In the genomic region with DNA sequence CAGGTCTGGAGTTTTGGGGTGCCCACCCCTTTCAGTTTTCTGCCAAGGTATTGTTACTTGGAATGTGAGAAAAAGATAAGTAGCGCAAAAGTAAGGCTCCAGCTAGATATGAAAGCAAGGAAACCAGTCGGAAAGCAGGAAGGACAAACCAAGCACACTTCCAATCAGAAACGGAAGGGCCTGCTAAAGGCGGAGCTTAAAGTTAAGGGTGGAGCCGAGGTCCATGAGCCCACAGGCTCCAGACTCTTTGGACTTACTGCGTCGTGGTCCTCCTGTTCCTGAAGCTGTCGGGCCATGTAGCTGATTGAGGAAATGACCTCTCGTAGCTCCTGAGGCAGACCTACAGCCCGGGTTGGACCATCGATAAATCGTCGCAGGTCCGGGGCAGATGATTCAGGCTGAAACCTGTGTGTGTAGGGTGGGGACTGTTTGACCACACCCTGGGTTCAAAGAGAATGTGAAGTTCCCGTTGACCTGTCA, we compare ENCODE assay signal across 8 mouse cellular contexts. TPM values are rescaled to one million over a fixed set of nuclear protein-coding genes. Genes with fewer than 3 reads are reported as not detected.
DNase-seq lines count a peak whose midpoint lies in the region; ATAC-seq and TF ChIP-seq lines count a peak whose summit lies in the region.

No protein-coding gene starts in this region.

- H3K4me2 ChIP-seq in forebrain, embryonic 12.5 days, result no peak overlapping the region
- peak overlapping the region; percentile 50 for H3K4me2 ChIP-seq in lung, postnatal 0 days (replicated peaks; ENCODE audit: low read depth, low read length)

- 0 out of 2 replicates have a peak, but pooled peaks have one; percentile 15 for TF ChIP-seq EP300 in lung, postnatal 0 days (IDR thresholded peaks at IDR 0.05)

- no peaks in the 10 kb centered on the region for H3K9me3 ChIP-seq in forebrain, embryonic 10.5 days
- H3K9me3 ChIP-seq in forebrain, embryonic 12.5 days, result no peaks in the 10 kb centered on the region
- no peaks in the 10 kb centered on the region for H3K9me3 ChIP-seq in lung, postnatal 0 days (ENCODE audit: low read length)

- 47% methylated on average over 15 of the region's 15 CpGs for WGBS in forebrain, embryonic 10.5 days
- WGBS in forebrain, embryonic 12.5 days, result 51% methylated on average over 15 of the region's 15 CpGs
- WGBS in lung, postnatal 0 days, result 25% methylated on average over 15 of the region's 15 CpGs

- DNase-seq in forebrain, embryonic 10.5 days (ENCODE audit: extremely low spot score, low spot score), result peak; percentile 14
- peak; percentile 49 for DNase-seq in kidney, adult 9 months
- peak; percentile 84 for DNase-seq in lung, postnatal 0 days (ENCODE audit: low spot score)
- DNase-seq in cerebellum, postnatal 36 days, result no peak
- DNase-seq in retina, embryonic 14.5 days (ENCODE audit: low spot score), result no peak
- no peak for DNase-seq in left cerebral cortex, postnatal 25 days (ENCODE audit: low spot score in 2 of 2)

- ATAC-seq in forebrain, embryonic 12.5 days (ENCODE audit: low FRiP score), result no peak
- ATAC-seq in erythroblast, adult 5-6 weeks (replicated peaks; ENCODE audit: low FRiP score, poor library complexity, severe bottlenecking), result peak; percentile 83
- peak; percentile 79 for ATAC-seq in lung, postnatal 0 days

- H3K9ac ChIP-seq in forebrain, embryonic 12.5 days, result no peak overlapping the region
- H3K9ac ChIP-seq in lung, postnatal 0 days (replicated peaks; ENCODE audit: low read depth), result no peak overlapping the region

- H3K4me1 ChIP-seq in forebrain, embryonic 10.5 days, result no peaks in the 10 kb centered on the region
- no peaks in the 10 kb centered on the region for H3K4me1 ChIP-seq in forebrain, embryonic 12.5 days
- H3K4me1 ChIP-seq in lung, postnatal 0 days (ENCODE audit: insufficient read depth, low read depth, low read length), result peaks cover 4% of the 10 kb centered on the region; the same call in 1 of the 2 replicates

- no peak overlapping the region for H3K4me3 ChIP-seq in forebrain, embryonic 10.5 days
- H3K4me3 ChIP-seq in forebrain, embryonic 12.5 days (replicated peaks), result no peak overlapping the region
- H3K4me3 ChIP-seq in lung, postnatal 0 days (ENCODE audit: low read depth, low read length), result no peak overlapping the region; the same call in 1 of the 2 replicates

- no peak overlapping the region for H3K27ac ChIP-seq in forebrain, embryonic 10.5 days
- H3K27ac ChIP-seq in forebrain, embryonic 12.5 days, result no peak overlapping the region
- H3K27ac ChIP-seq in lung, postnatal 0 days (ENCODE audit: low read length), result no peak overlapping the region

- H3K27me3 ChIP-seq in forebrain, embryonic 10.5 days (ENCODE audit: poor library complexity, severe bottlenecking), result peaks cover 3% of the 10 kb centered on the region; the same call in 1 of the 2 replicates
- peaks cover 5% of the 10 kb centered on the region; the same call in 1 of the 2 replicates for H3K27me3 ChIP-seq in forebrain, embryonic 12.5 days
- H3K27me3 ChIP-seq in lung, postnatal 0 days (replicated peaks; ENCODE audit: insufficient read depth, low read length), result no peaks in the 10 kb centered on the region

- intact Hi-C loops in left cerebral cortex, postnatal 25 days (cut with DNase I), result no loop called here

- TF ChIP-seq CTCF in lung, postnatal 0 days (IDR thresholded peaks at IDR 0.05), result no peak

- no peaks in the 10 kb centered on the region for H3K36me3 ChIP-seq in forebrain, embryonic 10.5 days (replicated peaks)
- H3K36me3 ChIP-seq in forebrain, embryonic 12.5 days (replicated peaks), result no peaks in the 10 kb centered on the region
- H3K36me3 ChIP-seq in lung, postnatal 0 days (ENCODE audit: insufficient read depth, low read length), result no peaks in the 10 kb centered on the region

RNA-seq across cellular contexts. Expression of a gene that starts 10.9 kb away (rescaled TPM):
- 1.0 and 1.5 TPM in 2 replicates for polyA plus RNA-seq in forebrain, embryonic 10.5 days (2016; fragmentation: Nextera tagmentation; extraction: Ambion mirVana)
- polyA plus RNA-seq in forebrain, embryonic 12.5 days (2016; fragmentation: Nextera tagmentation; extraction: Ambion mirVana), result 1.2 and 1.8 TPM in 2 replicates
- total RNA-seq in erythroblast, adult 5-6 weeks (2015; ENCODE audit: low replicate concordance), result 4.0 TPM in 1 of 2 replicates, not detected in the other
- 0.26 TPM in 1 of 2 replicates, not detected in the other for total RNA-seq in erythroblast, adult 5-6 weeks (2017; ENCODE audit: low replicate concordance)
- polyA plus RNA-seq in lung, postnatal 0 days (2015; fragmentation: Nextera tagmentation; extraction: Ambion mirVana), result 15.6 and 16.2 TPM in 2 replicates
- total RNA-seq in left cerebral cortex, postnatal 25 days (2021), result 1 to 10 TPM; 1.3 to 2.0 TPM

RNA-seq across cellular contexts. Expression of a gene that starts 16.8 kb away (rescaled TPM):
- polyA plus RNA-seq in forebrain, embryonic 10.5 days (2016; fragmentation: Nextera tagmentation; extraction: Ambion mirVana), result 0.73 TPM in 2 replicates
- 2.6 and 3.2 TPM in 2 replicates for polyA plus RNA-seq in forebrain, embryonic 12.5 days (2016; fragmentation: Nextera tagmentation; extraction: Ambion mirVana)
- not detected in 2 replicates for total RNA-seq in erythroblast, adult 5-6 weeks (2015; ENCODE audit: low replicate concordance)
- not detected in 2 replicates for total RNA-seq in erythroblast, adult 5-6 weeks (2017; ENCODE audit: low replicate concordance)
- 0.57 and 0.95 TPM in 2 replicates for polyA plus RNA-seq in lung, postnatal 0 days (2015; fragmentation: Nextera tagmentation; extraction: Ambion mirVana)
- 10 to 100 TPM; 14.9 to 17.2 TPM for total RNA-seq in left cerebral cortex, postnatal 25 days (2021)

RNA-seq across cellular contexts. Expression of a gene that starts 19.1 kb away (rescaled TPM):
- polyA plus RNA-seq in forebrain, embryonic 10.5 days (2016; fragmentation: Nextera tagmentation; extraction: Ambion mirVana), result 0.46 and 0.77 TPM in 2 replicates
- polyA plus RNA-seq in forebrain, embryonic 12.5 days (2016; fragmentation: Nextera tagmentation; extraction: Ambion mirVana), result 1.3 and 1.5 TPM in 2 replicates
- 1.7 and 1.9 TPM in 2 replicates for total RNA-seq in erythroblast, adult 5-6 weeks (2015; ENCODE audit: low replicate concordance)
- total RNA-seq in erythroblast, adult 5-6 weeks (2017; ENCODE audit: low replicate concordance), result 0.94 and 2.4 TPM in 2 replicates
- polyA plus RNA-seq in lung, postnatal 0 days (2015; fragmentation: Nextera tagmentation; extraction: Ambion mirVana), result 6.6 and 7.6 TPM in 2 replicates
- total RNA-seq in left cerebral cortex, postnatal 25 days (2021), result 100 to 1,000 TPM; 110 to 114 TPM

RNA-seq across cellular contexts. Expression of a gene that starts 20.6 kb away (rescaled TPM):
- polyA plus RNA-seq in forebrain, embryonic 10.5 days (2016; fragmentation: Nextera tagmentation; extraction: Ambion mirVana), result 0.71 and 0.95 TPM in 2 replicates
- 0.76 and 1.3 TPM in 2 replicates for polyA plus RNA-seq in forebrain, embryonic 12.5 days (2016; fragmentation: Nextera tagmentation; extraction: Ambion mirVana)
- total RNA-seq in erythroblast, adult 5-6 weeks (2015; ENCODE audit: low replicate concordance), result not detected in 2 replicates
- not detected in 2 replicates for total RNA-seq in erythroblast, adult 5-6 weeks (2017; ENCODE audit: low replicate concordance)
- 14.3 and 14.9 TPM in 2 replicates for polyA plus RNA-seq in lung, postnatal 0 days (2015; fragmentation: Nextera tagmentation; extraction: Ambion mirVana)
- total RNA-seq in left cerebral cortex, postnatal 25 days (2021), result not detected

RNA-seq across cellular contexts. Expression of a gene that starts 23.1 kb away (rescaled TPM):
- 0.14 TPM in 1 of 2 replicates, not detected in the other for polyA plus RNA-seq in forebrain, embryonic 10.5 days (2016; fragmentation: Nextera tagmentation; extraction: Ambion mirVana)
- polyA plus RNA-seq in forebrain, embryonic 12.5 days (2016; fragmentation: Nextera tagmentation; extraction: Ambion mirVana), result 0.13 and 0.33 TPM in 2 replicates
- total RNA-seq in erythroblast, adult 5-6 weeks (2015; ENCODE audit: low replicate concordance), result not detected in 2 replicates
- not detected in 2 replicates for total RNA-seq in erythroblast, adult 5-6 weeks (2017; ENCODE audit: low replicate concordance)
- polyA plus RNA-seq in lung, postnatal 0 days (2015; fragmentation: Nextera tagmentation; extraction: Ambion mirVana), result 1.0 TPM in 2 replicates
- total RNA-seq in left cerebral cortex, postnatal 25 days (2021), result not detected

Comparison
In these comparisons a context has a peak if more than half of its experiments do, and no peak if none do; other contexts are left out.
1. DNase-seq: peak in forebrain, embryonic 10.5 days (single experiment), kidney, adult 9 months (single experiment) and lung, postnatal 0 days (single experiment); none in cerebellum, postnatal 36 days (0 of 2), retina, embryonic 14.5 days (single experiment) and left cerebral cortex, postnatal 25 days (0 of 2).